In the genomic region with DNA sequence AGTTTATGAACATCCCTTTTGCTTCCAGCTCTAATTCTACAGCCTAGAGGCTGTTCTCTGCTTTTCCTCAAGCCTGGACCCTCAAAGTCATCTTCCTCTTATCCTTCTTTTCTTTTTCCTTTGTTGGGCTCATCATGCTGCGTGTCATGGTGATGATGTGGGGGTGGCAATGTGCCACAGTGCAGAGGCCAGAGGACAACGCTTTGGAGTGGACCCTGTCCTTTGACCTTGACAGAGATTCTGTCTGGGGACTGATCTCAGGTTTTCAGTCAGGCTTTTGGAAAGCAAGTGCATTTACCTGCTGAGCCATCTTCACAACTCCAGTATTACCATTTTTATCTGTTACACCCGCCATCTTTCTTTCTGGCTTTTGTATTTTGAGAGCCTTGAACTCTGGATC, we compare ENCODE assay signal across 15 mouse cellular contexts. TPM values are rescaled to one million over a fixed set of nuclear protein-coding genes. Genes with fewer than 3 reads are reported as not detected.
"Had no signal": no experiment of that assay in that cellular context is flagged by ENCODE, and none has a peak within 500 bp of the region (broad histone marks: within the 10 kb centered on the region; RNA-seq: fewer than 3 reads in every experiment).

No protein-coding gene starts in this region.

- H3K27me3 ChIP-seq: limb, embryonic 13.5 days; midbrain, embryonic 13.5 days had no signal

- ATAC-seq: hindbrain, embryonic 16.5 days; inflammation-experienced regulatory T-cells, adult 6 months; intestine, postnatal 0 days; lung, postnatal 0 days; midbrain, embryonic 13.5 days had no signal

- H3K9me3 ChIP-seq: limb, embryonic 13.5 days; midbrain, embryonic 13.5 days; stomach, embryonic 15.5 days had no signal

- DNase-seq: left cerebral cortex, postnatal 4 days; lung, adult 2 months; lung, postnatal 36 days; right cerebral cortex, postnatal 14 days; thymus, adult 2 months; thymus, postnatal 25 days had no signal

- H3K36me3 ChIP-seq: limb, embryonic 13.5 days; midbrain, embryonic 13.5 days; stomach, embryonic 15.5 days had no signal

- H3K9ac ChIP-seq: limb, embryonic 13.5 days; midbrain, embryonic 13.5 days; stomach, embryonic 15.5 days had no signal

- H3K4me3 ChIP-seq: layer of hippocampus, adult 2 months; limb, embryonic 13.5 days; midbrain, embryonic 13.5 days; stomach, embryonic 15.5 days had no signal

- H3K4me2 ChIP-seq: limb, embryonic 13.5 days; midbrain, embryonic 13.5 days; stomach, embryonic 15.5 days had no signal

- H3K27ac ChIP-seq: kidney, postnatal 0 days; layer of hippocampus, adult 2 months; limb, embryonic 13.5 days; midbrain, embryonic 13.5 days; stomach, embryonic 15.5 days had no signal

RNA-seq across cellular contexts. Expression of a gene that starts 12.2 kb away (rescaled TPM):
- polyA plus RNA-seq: inflammation-experienced regulatory T-cells, adult 6 months had no signal
